Mouse (Mus musculus) T-cell, adult 66 days (primary cell): ENCODE measurements around the gene Olfr24. TPM values are rescaled to one million over a fixed set of nuclear protein-coding genes. Genes with fewer than 3 reads are reported as not detected.

ENCODE experiments used
- total RNA-seq, 2 experiments: library from RNA; stranded (reverse); gene quantifications; 3 replicates in 1 of 2; 4 replicates in 1 of 2; pipeline ENCODE4 v1.2.4; 2023

Gene Olfr24
- not detected for total RNA-seq

GRCm38 (mm10) chr9:18763896-18764295, at the start of gene Olfr24:
Gene Olfr24, minus strand, starts transcription at chr9:18763996.

Other genes with a start within 250 kb of the Olfr24 start
- under 1 TPM in 1 of 2 experiments, not detected in 1; 0.03 TPM for gene Muc16, start 89.5 kb downstream of the Olfr24 start, total RNA-seq
- not detected for gene Olfr828, start 55.5 kb upstream of the Olfr24 start, total RNA-seq
- gene Olfr829, start 90.9 kb upstream of the Olfr24 start, total RNA-seq = not detected
- gene Olfr830, start 110.7 kb upstream of the Olfr24 start, total RNA-seq = not detected
- not detected for gene Olfr832, start 173.1 kb upstream of the Olfr24 start, total RNA-seq
- gene Olfr834, start 224.0 kb upstream of the Olfr24 start, total RNA-seq = not detected